Mouse (Mus musculus) forebrain, embryonic 16.5 days (tissue): ENCODE measurements around the gene Cpne5. TPM values are rescaled to one million over a fixed set of nuclear protein-coding genes. Genes with fewer than 3 reads are reported as not detected.
A peak's percentile ranks its signal among the peaks of the same experiment; 100 is the strongest.

Experiments
- ATAC-seq: fragments of 200-750 bp; cut with Nextera tagmentation; 2 replicates; pipeline ENCODE4 v1.8.0; 2017; ENCODE audit warnings: mild to moderate bottlenecking, moderate library complexity
- H3K27ac ChIP-seq: fragments of 300-500 bp; sonication (generic); 2 replicates; pipeline ENCODE4 v1.5.1; 2014; ENCODE audit warnings: low read length, control low read depth
- H3K27me3 ChIP-seq: fragments of 300-500 bp; sonication (generic); replicated peaks from 2 replicates; pipeline ENCODE4 v1.6.1; 2014; ENCODE audit warnings: low read length; ENCODE audit not compliant: control insufficient read depth, insufficient read depth
- H3K36me3 ChIP-seq: fragments of 300-500 bp; sonication (generic); 2 replicates; pipeline ENCODE4 v1.6.1; 2014; ENCODE audit not compliant: control insufficient read depth, insufficient read depth
- H3K4me1 ChIP-seq: fragments of 300-500 bp; sonication (generic); replicated peaks from 2 replicates; pipeline ENCODE4 v1.6.1; 2014; ENCODE audit warnings: low read length; ENCODE audit not compliant: control insufficient read depth, insufficient read depth
- H3K4me2 ChIP-seq: fragments of 300-500 bp; sonication (generic); 2 replicates; pipeline ENCODE4 v1.6.1; 2014; ENCODE audit warnings: mild to moderate bottlenecking, low read length, control low read depth
- H3K4me3 ChIP-seq: fragments of 300-500 bp; sonication (generic); replicated peaks from 2 replicates; pipeline ENCODE4 v1.5.1; 2014; ENCODE audit warnings: mild to moderate bottlenecking, low read length, control low read depth
- H3K9ac ChIP-seq: fragments of 300-500 bp; sonication (generic); replicated peaks from 2 replicates; pipeline ENCODE4 v1.6.1; 2014; ENCODE audit warnings: low read depth, low read length, control low read depth
- H3K9me3 ChIP-seq: fragments of 300-500 bp; sonication (generic); 2 replicates; pipeline ENCODE4 v1.6.1; 2016; ENCODE audit warnings: low read length; ENCODE audit not compliant: control insufficient read depth
- WGBS: fragments of 180-500 bp; shearing (Covaris S2); extraction: QIAGEN DNeasy Blood & Tissue Kit; methylation state at CpG from one replicate; pipeline ENCODE4 v1.1.7; 2014; 5-methylcytosine and 5-hydroxymethylcytosine counted together
- polyA plus RNA-seq: library from polyadenylated mRNA; unstranded; fragments of >200 nt; fragmentation: Nextera tagmentation; extraction: Ambion mirVana; gene quantifications from 2 replicates; pipeline ENCODE4 v1.2.1, GENCODE M21; 2015

The Cpne5 gene
- polyA plus RNA-seq: 25.0 and 35.5 TPM in 2 replicates

GRCm38 (mm10) chr17:29237772-29238420 is at the start of gene Cpne5:
Gene Cpne5 (minus strand): TSS chr17:29238167.
- Histone ChIP-seq H3K4me2 (peak within 1 kb of the TSS; percentile 96), H3K4me1 (peaks cover 14% of the 10 kb centered on the region), H3K27ac (no peak within 1 kb of the TSS), H3K36me3 (no peaks in the 10 kb centered on the region), H3K9me3 (no peaks in the 10 kb centered on the region), H3K9ac (peak within 1 kb of the TSS; percentile 68), H3K4me3 (peak within 1 kb of the TSS; percentile 73), H3K27me3 (0 out of 2 replicates have a peak, but pooled peaks cover 2% of the 10 kb centered on the region)
- peak; percentile 74 for ATAC-seq
- under 1% methylated on average over 61 of the region's 73 CpGs for WGBS

GRCm38 (mm10) chr17:29282216-29282952 is 44.4 kb upstream of the Cpne5 start:
- peak overlapping the region; percentile 13; the same call in 1 of the 2 replicates for H3K4me2 ChIP-seq
- H3K4me1 ChIP-seq: peaks cover 14% of the 10 kb centered on the region
- peak overlapping the region; percentile 14; the same call in 1 of the 2 replicates for H3K9ac ChIP-seq
- no peak overlapping the region for H3K4me3 ChIP-seq
- H3K36me3 ChIP-seq: peaks cover 8% of the 10 kb centered on the region; the same call in 1 of the 2 replicates
- 14% methylated on average over 21 of the region's 21 CpGs for WGBS
- H3K27me3 ChIP-seq: no peaks in the 10 kb centered on the region
- no peaks in the 10 kb centered on the region for H3K9me3 ChIP-seq
- ATAC-seq: peak; percentile 72
- peak overlapping the region; percentile 55 for H3K27ac ChIP-seq

GRCm38 (mm10) chr17:29281541-29281940 is 43.6 kb upstream of the Cpne5 start:
- Histone ChIP-seq H3K36me3 (peaks cover 8% of the 10 kb centered on the region; the same call in 1 of the 2 replicates), H3K9me3 (no peaks in the 10 kb centered on the region), H3K4me3 (no peak overlapping the region), H3K4me2 (no peak overlapping the region), H3K4me1 (peaks cover 14% of the 10 kb centered on the region), H3K9ac (no peak overlapping the region), H3K27ac (no peak overlapping the region), H3K27me3 (no peaks in the 10 kb centered on the region)
- ATAC-seq: no peak
- WGBS: 65% methylated on average over 5 of the region's 5 CpGs

DNA sequence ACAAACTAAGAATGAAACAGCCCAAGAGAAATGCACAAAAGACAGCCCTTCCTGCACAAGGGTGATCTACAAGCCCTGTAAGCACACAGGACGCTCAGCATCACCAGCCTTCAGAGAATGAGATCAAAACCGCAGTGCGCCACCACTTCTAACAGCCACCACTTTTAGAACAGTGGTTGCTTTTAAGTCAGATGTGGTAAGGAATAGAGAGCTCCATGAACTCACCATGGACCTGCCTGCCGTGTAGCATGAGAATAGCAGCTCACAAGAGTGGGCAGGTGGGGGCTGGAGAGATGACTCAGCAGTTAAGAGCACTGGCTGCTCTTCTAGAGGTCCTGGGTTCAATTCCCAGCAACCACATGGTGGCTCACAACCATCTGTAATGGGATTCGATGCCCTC is 42.5 kb upstream of the Cpne5 start:
- H3K4me1 ChIP-seq: peaks cover 14% of the 10 kb centered on the region
- no peak overlapping the region for H3K27ac ChIP-seq
- WGBS: 95% methylated on average over 5 of the region's 5 CpGs
- no peak for ATAC-seq
- H3K27me3 ChIP-seq: no peaks in the 10 kb centered on the region
- H3K4me2 ChIP-seq: no peak overlapping the region
- no peaks in the 10 kb centered on the region for H3K9me3 ChIP-seq
- no peak overlapping the region for H3K4me3 ChIP-seq
- H3K36me3 ChIP-seq: peaks cover 8% of the 10 kb centered on the region; the same call in 1 of the 2 replicates
- no peak overlapping the region for H3K9ac ChIP-seq

DNA sequence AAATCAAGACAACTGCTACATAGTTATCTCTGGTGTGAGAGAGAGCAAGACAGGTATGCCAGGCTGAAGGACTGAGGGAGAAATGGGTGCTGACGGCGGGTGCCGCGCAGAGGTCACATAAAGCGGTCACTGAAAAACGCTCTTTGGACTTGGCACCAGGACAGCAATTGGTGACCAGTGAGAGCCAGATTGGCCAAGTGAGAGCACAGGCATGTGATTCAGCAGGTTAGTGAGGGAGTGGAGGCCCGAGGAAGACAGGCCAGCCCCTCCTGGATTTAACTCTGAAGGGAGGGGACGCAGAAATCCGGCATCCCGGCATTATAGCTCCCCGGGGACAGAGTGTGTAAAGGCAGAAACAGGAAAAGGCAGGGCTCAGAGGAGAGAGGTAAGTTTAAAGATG is 35.9 kb upstream of the Cpne5 start:
- Histone ChIP-seq H3K4me1 (peaks cover 11% of the 10 kb centered on the region), H3K27ac (no peak overlapping the region), H3K9ac (no peak overlapping the region), H3K36me3 (0 out of 2 replicates have a peak, but pooled peaks cover 2% of the 10 kb centered on the region), H3K27me3 (no peaks in the 10 kb centered on the region), H3K9me3 (no peaks in the 10 kb centered on the region), H3K4me2 (no peak overlapping the region), H3K4me3 (no peak overlapping the region)
- 89% methylated on average over 11 of the region's 11 CpGs for WGBS
- ATAC-seq: no peak

DNA sequence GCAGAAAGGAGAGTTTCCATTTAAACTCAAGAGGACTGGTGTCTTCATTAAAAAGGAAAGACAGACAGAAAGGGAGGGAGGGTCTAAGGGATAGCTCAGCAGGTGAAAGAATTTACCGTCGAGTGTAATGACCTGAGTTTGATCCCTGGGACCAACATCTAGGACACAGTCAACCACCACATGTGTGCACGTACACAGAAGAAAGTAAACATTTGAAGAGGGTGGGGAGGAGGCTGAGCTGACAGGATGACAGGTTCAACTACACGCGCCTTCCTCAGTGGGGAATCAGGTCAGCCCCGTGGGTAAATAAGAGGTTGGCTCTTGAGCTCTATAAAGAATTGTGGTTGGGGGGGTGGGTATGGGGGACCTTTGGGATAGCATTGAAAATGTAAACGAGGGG is 35.2 kb upstream of the Cpne5 start:
- Histone ChIP-seq H3K4me3 (no peak overlapping the region), H3K27me3 (no peaks in the 10 kb centered on the region), H3K9me3 (no peaks in the 10 kb centered on the region), H3K27ac (no peak overlapping the region), H3K4me2 (no peak overlapping the region), H3K36me3 (no peaks in the 10 kb centered on the region), H3K9ac (no peak overlapping the region), H3K4me1 (peaks cover 13% of the 10 kb centered on the region)
- WGBS: 86% methylated on average over 7 of the region's 7 CpGs
- ATAC-seq: no peak

GRCm38 (mm10) chr17:29270148-29270698 is 32.3 kb upstream of the Cpne5 start:
- Histone ChIP-seq H3K9ac (no peak overlapping the region), H3K27ac (no peak overlapping the region), H3K4me3 (no peak overlapping the region), H3K27me3 (no peaks in the 10 kb centered on the region), H3K36me3 (no peaks in the 10 kb centered on the region), H3K4me2 (no peak overlapping the region; the same call in 1 of the 2 replicates), H3K4me1 (peaks cover 17% of the 10 kb centered on the region), H3K9me3 (no peaks in the 10 kb centered on the region)
- no peak for ATAC-seq
- WGBS: 92% methylated on average over 9 of the region's 9 CpGs

GRCm38 (mm10) chr17:29269349-29269706 is 31.4 kb upstream of the Cpne5 start:
- H3K36me3 ChIP-seq: no peaks in the 10 kb centered on the region
- WGBS: 16% methylated on average over 10 of the region's 10 CpGs

DNA sequence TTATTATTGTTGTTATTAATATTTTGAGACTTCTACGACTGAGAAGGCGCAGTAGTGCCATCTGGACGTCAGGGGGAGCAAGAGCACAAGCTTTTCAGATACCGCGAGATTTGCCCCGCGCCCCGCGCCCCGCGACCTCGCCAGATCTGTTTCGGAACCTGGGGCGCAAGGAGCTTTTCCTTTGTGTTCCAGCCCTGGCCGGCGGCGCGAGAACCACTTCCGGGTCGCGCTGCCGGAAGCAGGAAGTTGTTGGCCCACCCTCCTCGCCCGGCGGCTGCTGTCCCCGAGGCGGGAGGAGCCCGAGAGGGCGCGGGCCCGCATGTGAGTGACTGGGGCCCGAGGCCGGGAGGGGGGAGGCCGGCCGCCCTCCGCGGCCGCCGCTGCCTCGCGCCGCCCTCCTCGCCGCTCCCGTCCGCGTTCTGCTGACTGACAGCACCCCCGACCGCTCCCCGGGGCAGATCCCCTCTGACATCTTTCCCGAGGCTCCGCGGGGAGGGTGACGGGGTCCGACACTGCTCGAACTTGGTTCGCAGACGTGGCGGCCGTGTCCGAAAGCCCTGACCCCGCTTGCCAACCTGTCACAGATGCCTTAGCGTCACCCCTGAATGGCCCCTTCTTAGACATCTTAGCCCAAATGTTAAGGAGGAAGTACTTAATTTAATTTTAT is 30.8 kb upstream of the Cpne5 start, which contains the start of gene BC004004:
Gene BC004004 (plus strand): TSS at position 107 of the 667 bp plus-strand sequence.
- peak; percentile 90 for ATAC-seq
- peak within 1 kb of the TSS; percentile 93 for H3K4me3 ChIP-seq
- peak within 1 kb of the TSS; percentile 89 for H3K27ac ChIP-seq
- no peaks in the 10 kb centered on the region for H3K9me3 ChIP-seq
- H3K27me3 ChIP-seq: no peaks in the 10 kb centered on the region
- peaks cover 23% of the 10 kb centered on the region for H3K4me1 ChIP-seq
- under 1% methylated on average over 51 of the region's 63 CpGs for WGBS
- peak within 1 kb of the TSS; percentile 88 for H3K4me2 ChIP-seq
- H3K9ac ChIP-seq: peak within 1 kb of the TSS; percentile 99
- H3K36me3 ChIP-seq: no peaks in the 10 kb centered on the region

More at GRCm38 (mm10) chr17:29269349-29269706, 31.4 kb upstream of the Cpne5 start:
- Histone ChIP-seq H3K4me1 (peaks cover 21% of the 10 kb centered on the region), H3K27ac (peak overlapping the region; percentile 89), H3K9ac (peak overlapping the region; percentile 99), H3K4me2 (peak overlapping the region; percentile 88), H3K9me3 (no peaks in the 10 kb centered on the region), H3K27me3 (no peaks in the 10 kb centered on the region), H3K4me3 (peak overlapping the region; percentile 93)
- ATAC-seq: no peak
